Mouse (Mus musculus) midbrain, embryonic 16.5 days (tissue): ENCODE data around the gene Txnrd1. TPM values are rescaled to one million over a fixed set of nuclear protein-coding genes. Genes with fewer than 3 reads are reported as not detected.

Experiments used
- ATAC-seq: fragments of 200-750 bp; cut with Nextera tagmentation; 2 replicates; pipeline ENCODE4 v1.8.0; 2017; ENCODE audit warnings: moderate TSS enrichment
- H3K27ac ChIP-seq: fragments of 300-500 bp; sonication (generic); 2 replicates; pipeline ENCODE4 v1.5.1; 2014; ENCODE audit warnings: mild to moderate bottlenecking, low read length, mixed read lengths
- H3K27me3 ChIP-seq: fragments of 300-500 bp; sonication (generic); 2 replicates; pipeline ENCODE4 v1.6.1; 2014; ENCODE audit warnings: low read depth, low read length, mixed read lengths; ENCODE audit not compliant: control insufficient read depth, insufficient read depth
- H3K36me3 ChIP-seq: fragments of 300-500 bp; sonication (generic); 2 replicates; pipeline ENCODE4 v1.6.1; 2014; ENCODE audit warnings: mild to moderate bottlenecking, low read length, moderate library complexity, mixed read lengths; ENCODE audit not compliant: control insufficient read depth, insufficient read depth
- H3K4me1 ChIP-seq: fragments of 300-500 bp; sonication (generic); 2 replicates; pipeline ENCODE4 v1.6.1; 2014; ENCODE audit warnings: mild to moderate bottlenecking, low read length, mixed read lengths; ENCODE audit not compliant: control insufficient read depth, insufficient read depth
- H3K4me2 ChIP-seq: fragments of 300-500 bp; sonication (generic); 2 replicates; pipeline ENCODE4 v1.6.1; 2014; ENCODE audit warnings: mild to moderate bottlenecking, low read length, mixed read lengths
- H3K4me3 ChIP-seq: fragments of 300-500 bp; sonication (generic); 2 replicates; pipeline ENCODE4 v1.5.1; 2014; ENCODE audit warnings: low read depth, mild to moderate bottlenecking, low read length, moderate library complexity, mixed read lengths
- H3K9ac ChIP-seq: fragments of 300-500 bp; sonication (generic); 2 replicates; pipeline ENCODE4 v1.6.1; 2014; ENCODE audit warnings: low read depth, low read length, mixed read lengths
- H3K9me3 ChIP-seq: fragments of 300-500 bp; sonication (generic); replicated peaks from 2 replicates; pipeline ENCODE4 v1.6.1; 2014; ENCODE audit warnings: mild to moderate bottlenecking, low read length, mixed read lengths; ENCODE audit not compliant: control insufficient read depth, poor library complexity, severe bottlenecking
- WGBS: fragments of 180-500 bp; shearing (Covaris S2); extraction: QIAGEN DNeasy Blood & Tissue Kit; methylation state at CpG from one replicate; pipeline ENCODE4 v1.1.7; 2014; 5-methylcytosine and 5-hydroxymethylcytosine counted together
- polyA plus RNA-seq: library from polyadenylated mRNA; unstranded; fragments of >200 nt; fragmentation: Nextera tagmentation; extraction: Ambion mirVana; gene quantifications from 2 replicates; pipeline ENCODE4 v1.2.1, GENCODE M21; 2015

Gene Txnrd1
- polyA plus RNA-seq, 1 experiment from 2014 or later: 101 TPM

GRCm38 (mm10) chr10:82858032-82858680 lies 24.4 kb downstream of the Txnrd1 start:
- Histone ChIP-seq H3K4me1 (peaks cover 19% of the 10 kb centered on the region), H3K9ac (no peak overlapping the region), H3K27ac (no peak overlapping the region), H3K9me3 (no peaks in the 10 kb centered on the region), H3K27me3 (no peaks in the 10 kb centered on the region), H3K36me3 (no peaks in the 10 kb centered on the region), H3K4me3 (peak overlapping the region; percentile 82; the same call in 1 of the 2 replicates), H3K4me2 (peak overlapping the region; percentile 63; the same call in 1 of the 2 replicates)
- no peak for ATAC-seq
- WGBS: 59% methylated on average over 10 of the region's 10 CpGs

GRCm38 (mm10) chr10:82858691-82859532 lies 25.2 kb downstream of the Txnrd1 start:
- Histone ChIP-seq H3K27me3 (no peaks in the 10 kb centered on the region), H3K36me3 (no peaks in the 10 kb centered on the region)
- 1% methylated on average over 49 of the region's 49 CpGs for WGBS

GRCm38 (mm10) chr10:82859533-82859915 lies 25.8 kb downstream of the Txnrd1 start:
- no peaks in the 10 kb centered on the region for H3K27me3 ChIP-seq
- H3K4me2 ChIP-seq: peak overlapping the region; percentile 63
- H3K9me3 ChIP-seq: no peaks in the 10 kb centered on the region
- peak overlapping the region; percentile 76 for H3K9ac ChIP-seq
- H3K27ac ChIP-seq: peak overlapping the region; percentile 72
- WGBS: under 1% methylated on average over 8 of the region's 8 CpGs
- H3K4me3 ChIP-seq: peak overlapping the region; percentile 82
- peak; percentile 66 for ATAC-seq
- H3K4me1 ChIP-seq: peaks cover 24% of the 10 kb centered on the region
- H3K36me3 ChIP-seq: no peaks in the 10 kb centered on the region

More at GRCm38 (mm10) chr10:82858691-82859532, 25.2 kb downstream of the Txnrd1 start:
- peaks cover 24% of the 10 kb centered on the region for H3K4me1 ChIP-seq
- H3K4me2 ChIP-seq: peak overlapping the region; percentile 63
- H3K9ac ChIP-seq: peak overlapping the region; percentile 76
- peak overlapping the region; percentile 82 for H3K4me3 ChIP-seq
- no peaks in the 10 kb centered on the region for H3K9me3 ChIP-seq
- H3K27ac ChIP-seq: peak overlapping the region; percentile 72
- peak; percentile 86 for ATAC-seq

- Histone ChIP-seq H3K36me3 (no peaks in the 10 kb centered on the region), H3K4me2 (peak overlapping the region; percentile 63), H3K27ac (peak overlapping the region; percentile 93), H3K4me3 (peak overlapping the region; percentile 82), H3K4me1 (peaks cover 24% of the 10 kb centered on the region), H3K27me3 (no peaks in the 10 kb centered on the region), H3K9ac (peak overlapping the region; percentile 91), H3K9me3 (no peaks in the 10 kb centered on the region)
- peak; percentile 56 for ATAC-seq
- WGBS: under 1% methylated on average over 50 of the region's 50 CpGs
Observed at GRCm38 (mm10) chr10:82860181-82860928, 26.6 kb downstream of the Txnrd1 start.

- H3K4me3 ChIP-seq: peak overlapping the region; percentile 82
- peak overlapping the region; percentile 63 for H3K4me2 ChIP-seq
- ATAC-seq: no peak
- no peaks in the 10 kb centered on the region for H3K36me3 ChIP-seq
- WGBS: 2% methylated on average over 8 of the region's 8 CpGs
- H3K9ac ChIP-seq: peak overlapping the region; percentile 91
- peak overlapping the region; percentile 93 for H3K27ac ChIP-seq
- H3K27me3 ChIP-seq: no peaks in the 10 kb centered on the region
- peaks cover 26% of the 10 kb centered on the region for H3K4me1 ChIP-seq
- H3K9me3 ChIP-seq: no peaks in the 10 kb centered on the region
Observed at GRCm38 (mm10) chr10:82860929-82861315, 27.2 kb downstream of the Txnrd1 start.

GRCm38 (mm10) chr10:82863106-82863680 lies 29.4 kb downstream of the Txnrd1 start:
- Histone ChIP-seq H3K4me1 (peaks cover 26% of the 10 kb centered on the region), H3K9me3 (no peaks in the 10 kb centered on the region), H3K27ac (no peak overlapping the region), H3K36me3 (no peaks in the 10 kb centered on the region), H3K27me3 (no peaks in the 10 kb centered on the region), H3K4me3 (no peak overlapping the region), H3K4me2 (peak overlapping the region; percentile 21; the same call in 1 of the 2 replicates), H3K9ac (no peak overlapping the region)
- no peak for ATAC-seq
- 77% methylated on average over 5 of the region's 5 CpGs for WGBS

GRCm38 (mm10) chr10:82863827-82864226 lies 30.1 kb downstream of the Txnrd1 start:
- Histone ChIP-seq H3K9ac (no peak overlapping the region), H3K27ac (no peak overlapping the region), H3K36me3 (no peaks in the 10 kb centered on the region), H3K27me3 (no peaks in the 10 kb centered on the region), H3K9me3 (no peaks in the 10 kb centered on the region), H3K4me1 (peaks cover 26% of the 10 kb centered on the region), H3K4me3 (no peak overlapping the region), H3K4me2 (no peak overlapping the region)
- WGBS: 72% methylated on average over 7 of the region's 7 CpGs
- ATAC-seq: no peak

- Histone ChIP-seq H3K4me1 (peaks cover 25% of the 10 kb centered on the region), H3K9ac (no peak within 1 kb of the TSS), H3K4me3 (no peak within 1 kb of the TSS), H3K4me2 (no peak within 1 kb of the TSS), H3K27ac (no peak within 1 kb of the TSS), H3K36me3 (no peaks in the 10 kb centered on the region), H3K27me3 (no peaks in the 10 kb centered on the region), H3K9me3 (no peaks in the 10 kb centered on the region)
- WGBS: 58% methylated on average over 9 of the region's 9 CpGs
- 0 out of 2 replicates have a peak, but pooled peaks have one; percentile 30 for ATAC-seq
Observed at GRCm38 (mm10) chr10:82866356-82866755, 32.6 kb downstream of the Txnrd1 start, which contains the start of gene Eid3. Eid3 (plus strand) TSS chr10:82866626.
